Mouse (Mus musculus): ENCODE data around the gene Dab2ip.

The Dab2ip gene

DNA sequence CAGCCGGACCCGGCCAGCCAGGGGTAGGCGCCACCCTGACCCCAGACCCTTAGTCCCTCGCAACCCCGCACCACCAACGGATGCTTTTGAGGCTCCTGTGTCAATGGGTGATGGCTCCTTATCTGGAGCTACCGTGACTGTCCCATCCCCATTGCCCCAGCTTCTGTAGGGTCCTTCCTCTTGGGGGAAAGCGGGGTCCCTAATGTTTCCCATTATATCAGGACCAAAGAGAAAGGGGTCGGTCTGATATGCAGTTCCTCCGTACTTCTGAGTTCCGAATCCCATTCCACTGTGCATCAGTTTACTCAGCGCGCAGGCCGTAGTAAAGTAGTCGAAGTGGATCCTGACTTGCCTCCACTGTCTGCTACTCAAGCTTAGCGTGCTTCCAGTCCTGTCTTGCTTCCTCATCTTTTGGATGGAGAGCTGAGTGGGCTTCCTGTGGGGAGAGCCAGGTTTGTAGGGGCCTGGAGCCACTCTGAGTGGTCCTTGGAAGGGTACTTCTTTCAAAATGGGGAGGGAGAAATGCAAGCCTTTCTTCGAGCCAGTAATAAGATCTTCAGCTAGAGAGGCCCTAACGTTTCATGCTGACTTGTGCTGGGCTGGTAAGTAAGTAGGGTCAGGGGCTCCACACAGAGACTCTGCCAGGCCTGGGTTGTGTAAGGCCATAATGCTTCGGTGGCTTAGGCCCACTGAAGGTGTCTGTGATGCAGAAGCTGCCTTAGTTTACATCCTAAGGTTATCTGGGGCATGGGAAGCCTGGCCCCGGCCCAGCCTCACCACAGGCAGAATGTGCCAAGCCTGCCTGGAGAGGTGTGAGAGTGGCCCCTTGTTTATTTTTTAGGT is 64.4 kb downstream of the Dab2ip start:
- no peak for DNase-seq (ENCODE audit: low spot score in 2 of 2)

DNA sequence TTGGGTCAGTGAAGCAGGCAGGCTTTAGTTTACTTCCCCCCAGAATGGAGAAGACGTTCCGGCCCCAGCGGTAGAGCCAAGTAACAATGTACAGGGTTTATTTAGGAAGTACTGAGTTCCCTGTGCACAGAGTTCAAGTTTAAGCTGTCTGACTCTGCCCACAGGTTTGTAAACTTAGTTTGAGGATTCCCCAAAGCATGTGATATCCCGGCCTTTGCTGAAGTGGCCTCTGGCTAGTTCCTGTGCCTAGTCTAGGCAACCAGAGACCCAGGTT is 65.0 kb downstream of the Dab2ip start:
- no peak for DNase-seq (ENCODE audit: low spot score in 2 of 2)

DNA sequence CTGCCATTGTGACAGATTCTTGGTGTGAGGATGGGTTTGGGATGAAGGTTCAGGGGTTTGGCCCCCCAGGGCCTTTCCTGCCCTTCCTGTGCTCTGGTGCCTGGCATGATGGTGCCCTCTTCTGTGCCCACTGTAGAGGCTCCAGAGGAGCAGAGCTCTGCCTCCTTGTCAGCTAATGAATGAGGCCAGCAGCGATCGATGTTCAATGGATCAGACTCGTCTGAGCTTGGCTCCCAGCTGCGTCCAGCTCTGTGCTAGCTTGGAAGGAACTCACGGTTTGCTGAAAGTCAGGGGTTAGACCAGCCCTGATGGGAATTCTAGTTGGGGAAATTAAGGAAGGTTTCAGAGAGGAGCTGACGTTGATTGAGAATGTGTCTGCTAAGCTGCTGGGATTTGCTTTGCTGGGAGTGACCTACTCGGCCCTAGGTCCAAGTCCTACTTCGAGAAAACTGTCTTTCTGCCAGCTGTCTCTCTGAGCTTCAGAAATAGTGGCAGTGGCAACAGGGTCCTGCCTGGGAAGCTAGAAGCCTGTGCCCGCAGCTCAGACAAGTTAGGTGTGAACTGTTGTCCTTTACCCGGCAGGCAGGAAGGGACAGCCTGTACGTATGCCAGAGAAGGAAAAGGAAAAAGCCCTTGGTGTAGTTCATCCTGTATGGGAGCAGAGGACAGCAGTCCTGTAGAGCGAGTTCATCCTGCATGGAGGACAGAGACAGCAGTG is 65.5 kb downstream of the Dab2ip start:
- DNase-seq (ENCODE audit: low spot score in 2 of 2) = no peak

DNA sequence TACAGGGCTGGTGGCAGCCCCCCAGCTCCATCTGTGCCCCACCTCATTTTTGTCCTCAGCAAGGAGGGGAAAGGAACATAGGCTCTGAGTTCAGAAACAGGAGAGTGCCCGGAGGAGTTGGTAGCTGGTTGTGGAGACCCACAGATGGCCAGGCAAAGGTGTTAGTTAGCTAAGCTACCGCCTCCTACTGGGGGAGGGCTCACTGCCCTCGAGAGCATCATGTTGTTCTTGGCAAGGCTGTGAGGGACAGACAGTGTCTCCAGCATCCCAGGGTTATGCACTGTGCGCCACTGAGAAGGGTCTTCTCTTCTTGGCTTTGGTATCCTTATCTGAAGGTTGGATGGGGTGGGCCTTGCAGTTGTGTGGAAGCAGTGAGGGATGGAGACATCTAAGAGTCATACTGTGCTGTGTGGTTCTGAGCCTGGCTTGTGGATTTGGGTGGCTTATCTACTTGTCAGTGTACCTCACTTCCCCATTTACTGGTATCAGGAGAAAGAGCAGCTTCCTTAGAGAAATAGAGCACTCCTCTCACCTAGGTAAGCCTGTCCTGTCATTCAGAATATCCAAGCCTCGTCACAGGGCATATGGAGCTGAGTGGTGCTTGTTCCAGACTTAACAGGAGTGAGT is 66.4 kb downstream of the Dab2ip start:
- DNase-seq (ENCODE audit: low spot score in 2 of 2) = no peak

DNA sequence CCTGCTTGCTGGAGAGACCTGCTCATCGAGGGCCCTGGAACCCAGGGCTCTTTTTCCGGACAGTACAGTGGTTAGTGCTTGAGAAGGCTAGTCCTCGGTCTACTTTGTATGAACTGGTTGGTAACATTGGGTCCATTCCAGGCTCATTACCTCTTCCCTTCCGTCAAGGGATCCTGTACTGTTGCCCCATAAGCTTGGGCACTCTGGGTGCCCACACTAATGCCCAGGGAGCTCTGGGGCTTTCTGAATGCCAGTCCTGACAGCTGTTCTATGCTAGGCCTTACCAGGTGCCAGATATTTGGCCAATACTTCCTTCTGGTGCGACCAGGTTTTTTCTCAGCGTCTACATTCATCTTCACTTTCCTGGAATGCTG is 66.9 kb downstream of the Dab2ip start:
- no peak for DNase-seq (ENCODE audit: low spot score in 2 of 2)

DNA sequence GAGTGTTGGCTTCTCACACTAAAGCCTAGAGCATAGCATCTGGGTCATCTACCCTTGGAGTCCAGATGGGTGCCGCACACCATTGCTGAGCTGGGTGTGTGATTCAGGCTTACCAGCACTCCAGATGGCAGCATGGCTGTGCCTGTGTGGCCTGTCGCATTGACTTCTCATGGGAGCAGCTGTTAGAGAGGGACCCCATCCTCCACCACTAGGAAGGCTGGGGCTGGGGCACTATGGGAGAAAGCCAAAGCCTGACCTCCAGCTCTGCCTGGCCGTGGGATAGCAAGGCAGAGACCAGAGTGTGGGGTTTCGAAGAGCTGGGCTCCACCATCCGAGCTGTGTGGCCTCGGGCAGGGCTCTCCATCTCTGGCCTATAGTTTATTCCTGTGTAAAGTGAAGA is 67.5 kb downstream of the Dab2ip start:
- DNase-seq (ENCODE audit: low spot score in 2 of 2) = no peak

DNA sequence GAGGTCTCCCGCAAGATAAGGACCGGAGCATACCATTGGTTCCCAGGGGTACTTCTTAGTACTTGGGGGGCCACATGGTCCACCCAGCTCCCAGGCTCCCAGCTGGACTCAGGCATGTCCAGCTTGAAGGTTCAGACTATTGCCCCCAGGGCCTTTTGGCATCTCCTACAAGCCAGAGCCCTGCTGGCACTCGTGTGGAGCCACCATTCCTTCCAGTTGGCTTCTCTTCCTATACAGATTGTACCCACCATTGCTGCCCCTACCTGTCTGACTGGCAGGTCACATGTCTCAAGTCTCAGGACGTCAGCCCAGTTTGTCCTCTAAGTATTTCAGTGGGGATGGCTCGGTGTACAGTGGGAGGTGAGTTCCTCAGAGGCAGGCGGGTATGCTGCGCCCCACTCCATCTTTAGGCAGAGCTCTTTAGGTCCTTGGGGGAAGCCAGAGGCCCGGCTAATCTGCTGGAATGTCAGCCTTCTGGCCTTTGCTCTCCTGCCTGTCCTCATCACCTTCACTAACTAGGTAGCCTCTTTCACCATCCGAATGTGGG is 68.2 kb downstream of the Dab2ip start:
- no peak for DNase-seq (ENCODE audit: low spot score in 2 of 2)

DNA sequence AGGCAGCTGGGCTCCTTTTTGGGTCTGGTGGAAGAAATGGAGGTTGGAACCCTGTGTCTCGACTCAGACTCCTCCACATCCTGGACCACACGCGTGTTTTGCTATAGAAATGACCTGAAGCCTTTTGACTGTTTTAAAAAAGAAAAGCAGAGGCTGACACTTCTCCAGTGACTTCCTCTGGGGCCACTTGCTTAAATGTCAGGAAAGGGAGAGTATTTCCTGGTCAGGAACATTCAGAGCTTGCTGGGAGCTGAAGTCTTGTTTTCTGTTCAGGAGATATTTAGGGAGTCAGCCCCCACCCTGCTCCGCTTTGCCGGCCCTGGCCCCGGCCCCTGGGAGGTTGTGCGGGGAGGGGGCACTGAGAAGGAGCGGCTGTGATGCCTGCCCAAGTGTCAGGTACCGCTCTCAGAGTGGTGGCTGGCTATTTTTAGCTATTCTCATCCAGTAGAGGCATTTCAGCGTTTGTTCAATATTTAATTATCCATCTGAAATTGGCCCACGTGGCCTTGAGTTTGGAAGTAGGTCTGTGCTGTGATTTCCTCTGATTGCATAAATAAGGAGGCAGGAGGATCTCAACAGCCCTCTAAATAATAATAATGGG is 69.3 kb downstream of the Dab2ip start:
- DNase-seq (ENCODE audit: low spot score in 2 of 2) = no peak

DNA sequence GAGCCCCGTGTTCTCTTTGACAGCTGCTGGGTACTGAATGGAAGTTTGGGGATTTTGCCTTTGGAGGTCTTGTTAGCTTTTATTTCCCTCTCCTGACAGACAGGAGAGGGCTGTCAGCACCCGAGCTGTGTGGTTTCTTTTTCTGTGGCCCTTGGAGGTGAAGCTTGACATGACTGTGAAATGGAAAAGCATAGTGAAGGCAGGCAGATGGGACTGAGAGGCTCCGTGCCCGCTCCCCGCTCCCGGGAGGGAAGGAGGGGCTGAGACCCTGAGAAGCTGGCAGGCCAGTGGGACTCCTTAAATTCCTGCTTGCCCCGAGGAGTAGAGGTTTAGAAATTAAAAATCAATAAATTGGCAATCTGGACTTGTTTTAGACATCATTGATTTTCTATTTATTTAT is 70.0 kb downstream of the Dab2ip start:
- DNase-seq (ENCODE audit: low spot score in 2 of 2) = no peak

DNA sequence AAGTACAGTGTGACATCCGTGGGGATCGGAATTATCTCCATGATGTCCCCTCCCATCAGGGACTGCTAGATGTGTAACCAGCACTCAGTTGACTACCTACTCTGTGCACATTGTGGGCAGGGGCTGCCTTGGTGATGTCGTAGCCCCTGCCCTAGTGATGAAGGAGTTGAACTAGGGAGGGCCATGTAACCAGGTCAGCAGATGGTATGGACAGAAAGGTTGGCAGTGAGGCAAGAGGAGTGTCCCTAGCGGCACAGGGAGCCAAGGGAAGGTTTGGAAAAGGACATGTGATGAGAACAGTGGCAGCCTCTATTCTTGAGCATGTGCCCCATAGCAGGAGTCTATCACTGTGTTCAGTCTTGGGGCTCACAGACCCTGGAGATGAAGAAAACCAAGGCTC is 70.6 kb downstream of the Dab2ip start:
- no peak for DNase-seq (ENCODE audit: low spot score in 2 of 2)

DNA sequence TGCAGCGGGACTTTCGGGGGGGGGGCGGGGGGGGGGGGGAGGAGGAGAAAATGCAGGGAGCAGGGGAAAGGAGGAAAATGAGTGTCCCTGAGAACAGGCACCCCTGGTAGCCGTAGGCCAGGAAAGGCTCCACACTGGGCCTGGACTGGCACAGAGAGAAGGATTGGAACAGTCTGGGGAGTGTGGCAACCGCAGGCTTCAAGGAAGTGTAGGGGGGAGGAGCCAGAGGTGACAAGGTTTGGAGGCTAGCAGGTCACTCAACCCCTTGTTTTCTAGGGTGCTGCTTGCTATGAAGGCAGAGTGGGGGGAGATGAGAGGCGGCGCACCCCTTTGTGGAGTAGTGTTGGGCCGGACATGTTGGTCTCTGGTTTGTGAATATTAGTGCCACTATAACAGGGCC is 71.1 kb downstream of the Dab2ip start:
- no peak for DNase-seq (ENCODE audit: low spot score in 2 of 2)

DNA sequence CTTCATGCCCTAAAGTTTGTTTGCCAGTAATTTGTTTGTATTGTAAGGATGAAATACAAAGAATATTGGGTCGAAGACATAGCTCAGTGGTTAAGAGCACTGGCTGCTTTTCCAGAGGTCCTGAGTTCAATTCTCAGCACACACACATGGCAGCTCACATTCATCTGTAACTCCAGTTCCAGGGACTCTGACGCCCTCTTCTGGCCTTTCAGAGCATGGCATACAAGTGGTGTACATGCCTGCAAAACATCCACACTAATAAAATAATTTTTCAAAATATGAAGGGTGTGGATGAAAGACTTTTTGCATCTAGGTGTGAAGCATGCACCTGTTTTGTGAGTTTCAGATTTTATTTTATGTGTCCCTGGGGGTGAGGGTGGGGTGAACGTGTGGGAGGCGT is 75.3 kb downstream of the Dab2ip start:
- DNase-seq (ENCODE audit: low spot score in 2 of 2) = no peak

DNA sequence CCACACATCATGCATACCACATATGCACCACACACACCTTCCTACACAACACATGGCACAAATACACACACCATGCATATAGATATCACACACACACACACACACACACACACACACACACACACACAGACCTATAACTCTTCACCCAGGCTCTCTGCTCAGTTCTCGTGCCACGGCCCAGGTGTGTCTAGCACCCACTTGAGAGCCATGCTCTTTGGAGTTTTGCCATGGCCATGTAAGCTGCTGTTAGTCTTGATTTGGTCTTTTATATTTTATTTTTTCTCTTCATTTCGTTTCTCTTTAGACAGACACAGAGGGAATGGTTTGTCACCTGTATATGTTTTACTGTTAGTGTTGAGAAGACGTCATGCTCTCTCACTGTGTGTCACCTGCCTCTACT is 76.9 kb downstream of the Dab2ip start:
- DNase-seq (ENCODE audit: low spot score in 2 of 2) = no peak

DNA sequence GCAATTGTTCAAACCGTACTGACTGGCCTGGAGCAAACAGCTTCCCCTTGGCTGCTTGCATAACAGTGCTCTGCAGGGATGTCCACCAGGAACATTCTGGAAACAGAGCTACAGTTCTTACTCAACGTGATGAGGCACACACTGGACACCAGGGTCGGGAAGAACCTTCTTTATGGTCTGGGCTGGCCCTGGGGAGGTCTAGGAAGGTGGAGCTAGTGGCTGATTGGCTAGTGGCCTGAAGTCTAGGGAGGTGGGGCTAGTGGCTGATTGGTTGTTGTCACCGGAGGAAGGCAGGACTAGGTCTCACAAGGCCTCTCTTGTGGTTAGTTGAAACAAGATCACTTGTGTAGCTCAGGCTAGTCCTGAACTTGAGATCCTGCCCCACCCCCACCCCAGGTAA is 77.5 kb downstream of the Dab2ip start:
- no peak for DNase-seq (ENCODE audit: low spot score in 2 of 2)

DNA sequence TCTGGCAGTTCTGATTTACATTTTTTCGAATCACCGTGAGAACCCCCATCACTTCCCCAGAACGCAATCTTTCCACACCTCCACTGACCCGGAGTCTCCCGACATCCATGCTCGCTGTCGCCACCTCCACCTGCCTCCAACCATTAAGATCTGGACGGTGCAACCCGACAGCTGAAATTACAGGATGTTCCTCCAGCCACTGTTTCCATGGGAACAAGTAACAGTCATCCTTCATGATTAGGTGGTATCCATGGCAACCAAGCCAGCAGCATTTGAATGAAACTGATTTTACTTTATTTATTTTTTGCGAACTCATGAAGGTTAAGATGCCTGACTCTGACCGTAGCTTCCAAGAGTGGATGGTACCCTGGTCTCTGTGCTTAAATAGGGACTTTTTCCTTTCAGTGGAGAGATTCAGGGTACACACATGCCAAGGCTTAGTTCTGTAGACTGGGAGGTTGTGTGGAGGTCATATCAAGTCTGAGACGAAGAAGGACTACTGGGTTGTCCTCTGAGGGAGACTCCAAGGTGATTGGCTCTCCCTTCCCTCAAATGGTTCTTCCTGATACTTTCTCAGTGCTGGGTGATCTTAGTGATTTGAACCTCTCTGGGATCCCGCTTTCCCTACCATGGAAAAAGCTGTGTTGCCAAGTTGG is 79.9 kb downstream of the Dab2ip start:
- no peak for DNase-seq (ENCODE audit: low spot score in 2 of 2)

DNA sequence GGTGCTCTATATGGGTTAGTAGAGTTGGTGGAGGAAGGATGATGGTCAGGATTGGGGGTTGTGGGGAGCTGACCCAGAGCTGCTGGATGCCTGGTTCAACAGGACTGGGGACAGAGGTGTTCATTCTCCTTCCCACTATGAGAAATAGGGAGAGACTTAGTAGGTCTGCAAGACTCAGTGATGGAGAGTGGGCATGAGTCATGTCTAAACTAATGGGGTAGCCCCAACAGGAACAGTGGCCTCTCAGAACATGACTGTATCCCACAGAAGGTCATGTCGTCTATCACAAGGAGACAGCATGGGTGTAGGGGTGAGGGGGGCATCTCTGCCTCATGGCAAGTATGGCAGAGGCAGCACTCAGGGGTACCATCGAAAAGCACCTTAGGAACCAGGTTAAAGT is 81.7 kb downstream of the Dab2ip start:
- no peak for DNase-seq (ENCODE audit: low spot score in 2 of 2)

DNA sequence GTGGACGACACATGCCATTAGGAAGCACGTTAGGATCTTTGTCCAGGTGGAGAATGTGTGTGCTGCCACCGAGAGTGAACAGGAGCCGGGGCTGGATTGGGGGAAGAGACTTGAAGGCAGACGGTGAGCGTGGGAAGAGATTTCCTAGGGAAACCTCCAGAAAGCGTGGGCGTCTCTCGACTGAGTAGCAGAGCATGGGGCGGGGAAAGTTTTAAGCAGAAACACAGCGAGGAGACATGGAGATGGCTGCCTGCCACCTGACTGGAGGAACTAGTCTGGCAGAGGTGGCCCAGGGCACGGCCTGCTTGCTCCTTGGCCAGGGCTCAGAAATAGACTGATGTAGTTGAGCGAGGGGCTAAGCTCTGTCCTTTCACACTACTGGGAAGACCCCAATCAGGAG is 82.5 kb downstream of the Dab2ip start:
- DNase-seq (ENCODE audit: low spot score in 2 of 2) = no peak

DNA sequence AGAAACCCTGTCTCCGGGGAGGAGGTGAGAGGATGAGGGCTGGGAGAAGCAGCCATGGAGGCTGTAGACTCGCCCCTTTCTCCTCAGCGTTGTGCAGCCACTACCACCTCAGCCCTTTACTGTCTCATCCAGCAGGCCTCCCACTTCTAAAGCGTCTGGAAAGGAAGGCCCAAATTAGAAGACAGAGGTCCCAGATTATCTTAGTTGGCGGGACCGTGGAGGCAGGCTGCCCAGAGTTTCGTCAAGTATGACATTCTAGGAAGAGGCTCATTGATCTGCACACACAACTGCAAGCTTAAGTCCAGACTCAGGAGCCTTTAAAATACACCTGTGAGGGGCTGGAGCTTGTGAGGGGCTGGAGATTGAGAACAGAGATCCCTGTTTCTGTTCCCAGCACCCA is 84.2 kb downstream of the Dab2ip start:
- DNase-seq (ENCODE audit: low spot score in 2 of 2) = no peak

DNA sequence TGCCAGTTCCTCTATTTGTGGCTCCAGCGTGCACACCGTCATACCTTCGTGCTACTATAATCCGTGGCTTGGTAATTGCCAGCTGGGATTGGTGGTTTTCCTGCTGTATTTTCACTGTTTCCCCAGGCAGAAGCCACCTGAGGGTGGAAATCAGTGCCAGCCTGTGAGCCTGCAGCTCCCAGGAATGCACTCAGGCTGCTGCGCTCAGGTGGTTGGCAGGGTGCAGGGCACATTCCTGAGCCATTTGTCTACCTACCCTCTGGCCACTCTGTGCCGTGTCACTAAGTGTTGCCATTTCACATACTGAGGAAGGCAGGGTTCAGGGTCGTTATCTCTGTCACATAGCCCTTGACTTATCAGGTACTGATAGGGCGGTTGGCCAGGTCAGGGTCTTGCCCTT is 88.5 kb downstream of the Dab2ip start:
- DNase-seq (ENCODE audit: low spot score in 2 of 2) = no peak

DNA sequence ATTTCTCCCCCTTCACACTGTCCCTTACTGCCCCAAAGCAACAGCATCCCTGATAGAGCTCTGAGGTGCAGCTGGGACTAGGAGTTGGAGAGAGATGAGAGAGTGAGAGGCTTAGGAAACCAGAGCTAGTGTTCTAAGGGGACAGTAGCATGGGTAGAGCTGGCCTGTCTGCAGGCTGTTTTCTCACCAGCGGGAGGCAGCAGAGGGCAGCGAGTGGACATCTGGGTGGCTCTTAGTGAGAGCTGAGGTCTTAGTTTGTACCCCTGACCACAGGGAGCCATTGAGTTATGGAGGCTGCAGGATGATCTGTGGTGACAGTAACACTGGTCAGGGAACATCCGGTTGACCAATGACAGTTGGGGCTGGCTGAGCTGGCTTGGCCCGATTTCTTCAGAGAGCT is 91.6 kb downstream of the Dab2ip start:
- peak; percentile 62 to 76 for DNase-seq (ENCODE audit: low spot score in 2 of 2)

DNA sequence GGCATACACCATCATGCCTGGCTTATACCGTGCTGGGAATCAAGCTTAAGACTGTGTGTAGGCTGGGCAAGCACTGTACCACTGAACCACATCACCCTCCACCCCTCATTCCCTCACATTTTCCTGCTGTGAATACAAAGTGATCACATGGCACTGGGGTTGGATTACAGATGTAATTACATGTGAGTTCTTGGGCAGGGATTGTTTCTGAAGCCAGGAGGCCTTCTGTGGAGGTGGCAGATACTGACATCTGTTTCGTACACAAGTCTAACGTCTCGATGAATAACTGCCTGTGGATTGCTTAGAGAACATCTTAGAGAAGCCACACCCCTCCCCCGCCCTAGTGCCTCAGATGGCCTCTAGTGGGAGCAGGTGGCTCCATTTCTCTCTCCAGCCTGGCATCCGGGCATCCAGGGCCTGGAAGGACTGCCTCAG is 93.2 kb downstream of the Dab2ip start:
- no peak for DNase-seq (ENCODE audit: low spot score in 2 of 2)

DNA sequence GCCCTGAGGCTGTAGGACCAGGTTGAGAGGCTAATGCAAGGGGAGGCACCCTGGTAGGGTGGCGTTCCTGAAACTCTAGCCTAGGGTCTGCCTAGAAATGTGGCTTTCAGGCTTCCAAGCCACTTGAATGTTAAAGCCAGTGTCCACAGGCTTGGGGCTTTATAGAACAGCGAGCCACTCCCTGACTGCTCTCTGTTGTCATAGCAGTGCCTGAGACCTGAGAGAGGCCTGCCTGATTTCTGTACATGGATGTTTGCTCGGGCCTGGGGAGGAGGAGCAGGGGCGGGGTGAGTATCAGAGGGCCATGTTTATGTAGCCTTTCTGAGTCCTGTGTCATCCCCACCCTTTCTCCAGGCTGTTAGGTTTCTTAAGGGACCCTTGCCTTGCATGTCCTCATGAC is 94.9 kb downstream of the Dab2ip start:
- DNase-seq (ENCODE audit: low spot score in 2 of 2) = no peak

All from spleen, postnatal 14 days (tissue).